Mouse (Mus musculus) CD4-positive, CD25-positive, alpha-beta regulatory T cell, adult 2 months (primary cell): ENCODE measurements around the gene Kcna7.

Source experiments
- DNase-seq: peaks from one replicate; pipeline ENCODE4 v3.0.0-alpha.2; 2012; ENCODE audit warnings: low read depth, low spot score

Gene Kcna7

DNA sequence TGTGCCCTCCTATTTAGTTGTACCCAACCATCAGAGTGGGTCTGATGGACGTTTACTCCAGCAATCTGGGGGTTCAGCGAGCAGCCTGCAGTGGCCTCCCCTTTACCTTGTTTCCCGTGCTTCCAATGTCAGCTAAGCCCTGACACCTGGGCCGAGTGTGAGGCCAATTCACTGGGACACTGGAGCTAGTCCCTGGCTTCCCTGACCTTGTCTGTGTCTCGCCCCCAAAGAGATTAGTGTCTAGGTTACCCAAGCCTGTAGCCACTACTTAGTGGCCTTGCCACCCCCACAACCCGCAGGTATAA, 15.1 kb downstream of the Kcna7 start, which contains the start of gene Lhb:
Gene Lhb, plus strand, starts transcription at position 206 of the 305 bp plus-strand sequence.
- DNase-seq, result no peak

DNA sequence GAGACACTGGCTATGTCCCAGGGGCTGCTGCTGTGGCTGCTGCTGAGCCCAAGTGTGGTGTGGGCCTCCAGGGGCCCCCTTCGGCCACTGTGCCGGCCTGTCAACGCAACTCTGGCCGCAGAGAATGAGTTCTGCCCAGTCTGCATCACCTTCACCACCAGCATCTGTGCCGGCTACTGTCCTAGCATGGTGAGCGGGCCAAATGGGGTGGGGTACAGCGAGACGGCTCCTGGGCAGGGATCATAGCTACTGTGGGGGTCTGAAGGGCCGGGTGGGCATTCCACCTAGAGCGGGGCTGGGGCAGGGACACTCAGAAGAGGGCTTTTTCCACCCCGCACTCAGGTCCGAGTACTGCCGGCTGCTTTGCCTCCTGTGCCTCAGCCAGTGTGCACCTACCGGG, 15.7 kb downstream of the Kcna7 start:
- DNase-seq, result no peak

DNA sequence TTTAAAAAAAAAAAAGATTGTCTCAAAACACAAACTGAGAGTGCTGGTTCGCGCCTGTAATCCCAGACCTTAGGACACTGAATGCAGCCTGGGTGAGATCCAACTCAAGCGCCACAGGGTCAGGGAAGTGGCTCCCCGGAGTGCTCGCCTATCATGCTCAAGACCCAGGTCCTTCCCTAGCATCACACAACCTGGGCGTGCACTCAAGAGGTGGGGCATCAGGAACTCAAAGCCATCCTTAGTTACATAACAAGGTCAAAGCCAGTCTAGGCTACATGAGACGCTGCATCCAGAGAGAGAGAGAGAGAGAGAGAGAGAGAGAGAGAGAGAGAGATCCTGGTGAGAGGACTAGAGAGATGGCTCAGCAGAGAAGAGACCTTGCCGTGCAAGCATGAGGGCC, 21.1 kb downstream of the Kcna7 start:
- no peak for DNase-seq

DNA sequence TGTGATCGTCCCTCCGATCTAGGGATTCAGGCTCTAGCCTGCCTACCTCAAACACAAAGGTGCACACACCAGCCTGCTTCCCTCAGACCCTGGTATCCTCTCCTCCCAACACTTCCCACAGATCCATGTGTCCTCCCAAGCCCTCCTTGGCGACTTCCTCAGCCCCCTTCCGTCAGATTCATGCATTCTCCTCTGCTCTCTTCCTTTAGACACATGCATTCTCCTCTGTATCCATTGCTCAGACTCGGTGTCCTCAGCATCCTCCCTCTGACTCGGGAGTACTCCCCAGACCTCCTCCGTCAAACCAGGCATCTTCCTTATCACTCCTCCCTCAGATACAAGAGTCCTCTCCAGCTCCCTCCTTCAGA, 28.4 kb downstream of the Kcna7 start:
- DNase-seq, result no peak

DNA sequence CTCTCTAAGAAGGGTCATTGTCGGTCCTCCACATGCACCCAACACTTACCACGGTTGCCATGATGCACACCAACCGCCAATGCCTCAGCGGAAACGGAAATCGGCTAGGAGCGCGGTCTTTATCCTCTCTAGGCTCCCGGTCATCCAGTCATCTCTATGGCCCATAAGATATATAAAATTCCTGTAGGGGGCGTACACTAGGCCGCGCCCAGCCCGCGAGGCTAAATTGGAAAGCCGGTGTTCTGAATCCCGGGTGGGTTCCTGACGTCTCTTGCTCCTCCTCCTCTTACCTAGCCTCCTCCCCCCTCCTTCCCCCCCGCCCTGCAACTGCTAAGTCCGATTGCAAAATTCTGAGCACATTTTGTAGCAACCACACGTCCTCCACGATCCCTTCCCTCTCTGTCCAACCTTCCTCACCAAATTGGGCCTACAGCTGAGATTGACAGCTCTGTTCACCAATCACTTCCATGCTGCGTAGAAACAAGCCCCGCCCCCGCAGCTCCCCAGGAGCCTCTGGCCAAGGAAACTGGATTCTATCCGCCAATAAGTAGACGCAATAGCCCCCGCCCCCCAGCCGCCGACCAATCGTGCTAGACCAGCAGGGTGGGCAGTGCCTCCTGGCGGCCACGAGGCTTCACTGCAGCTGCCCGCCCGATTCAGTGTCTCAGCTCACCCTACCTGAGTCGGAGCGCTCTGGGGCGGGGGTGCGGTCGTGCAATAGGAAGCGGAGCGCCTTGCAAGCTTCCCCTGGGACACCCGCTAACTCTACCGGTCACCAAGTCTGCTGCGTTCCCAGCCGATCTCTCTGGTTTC, 29.0 kb downstream of the Kcna7 start, which contains the start of gene Gys1:
Gene Gys1, plus strand, starts transcription at position 642 of the 813 bp plus-strand sequence.
- DNase-seq, result peak; percentile 100

DNA sequence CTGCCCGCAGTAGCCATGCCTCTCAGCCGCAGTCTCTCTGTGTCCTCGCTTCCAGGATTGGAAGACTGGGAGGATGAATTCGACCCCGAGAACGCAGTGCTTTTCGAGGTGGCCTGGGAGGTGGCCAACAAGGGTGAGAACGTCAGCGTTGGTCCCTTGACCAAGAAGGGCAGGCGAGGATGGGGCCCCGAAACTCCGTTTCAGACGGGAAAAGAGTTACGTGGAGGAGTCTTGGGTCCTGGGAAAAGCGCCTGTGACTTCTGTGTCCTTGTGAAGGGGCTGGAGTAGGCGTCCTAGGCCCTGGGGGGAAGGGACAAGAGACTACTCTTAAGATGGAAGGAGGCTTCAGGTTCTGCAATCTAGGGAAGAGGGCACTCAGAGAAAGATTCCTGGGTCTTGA, 29.6 kb downstream of the Kcna7 start:
- no peak for DNase-seq

DNA sequence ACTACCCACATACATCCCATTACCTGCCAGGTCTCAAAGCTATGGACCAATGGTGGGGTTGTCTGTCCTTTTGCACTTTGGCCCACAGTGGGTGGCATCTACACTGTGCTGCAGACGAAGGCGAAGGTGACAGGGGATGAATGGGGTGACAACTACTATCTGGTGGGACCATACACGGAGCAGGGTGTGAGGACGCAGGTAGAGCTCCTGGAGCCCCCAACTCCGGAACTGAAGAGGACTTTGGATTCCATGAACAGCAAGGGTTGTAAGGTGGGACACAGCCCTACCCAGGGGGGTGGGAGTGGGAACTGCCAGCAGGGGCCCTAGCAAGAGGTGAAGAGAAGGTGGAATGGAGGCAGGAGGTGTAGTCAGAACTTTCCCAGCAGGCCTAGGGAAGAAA, 31.0 kb downstream of the Kcna7 start:
- no peak for DNase-seq

DNA sequence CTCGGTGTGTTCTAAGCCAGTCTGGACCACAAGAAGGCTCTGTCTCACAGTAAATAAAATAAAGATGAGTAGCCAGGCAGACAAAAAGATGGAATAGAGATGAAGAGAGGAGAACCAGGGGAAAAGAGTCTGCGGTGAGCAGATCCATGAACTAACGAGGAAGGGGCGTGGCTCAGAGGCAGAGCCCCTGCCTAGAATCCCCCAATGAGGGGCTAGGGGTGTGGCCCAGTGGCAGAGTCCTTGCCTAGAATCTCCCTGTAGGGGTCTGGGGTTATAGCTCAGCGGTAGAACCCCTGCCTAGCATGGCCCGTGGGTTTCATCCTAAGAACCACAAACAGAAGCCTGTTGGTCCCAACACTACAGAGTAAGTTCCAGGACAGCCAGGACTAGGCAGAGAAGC, 31.6 kb downstream of the Kcna7 start:
- no peak for DNase-seq

DNA sequence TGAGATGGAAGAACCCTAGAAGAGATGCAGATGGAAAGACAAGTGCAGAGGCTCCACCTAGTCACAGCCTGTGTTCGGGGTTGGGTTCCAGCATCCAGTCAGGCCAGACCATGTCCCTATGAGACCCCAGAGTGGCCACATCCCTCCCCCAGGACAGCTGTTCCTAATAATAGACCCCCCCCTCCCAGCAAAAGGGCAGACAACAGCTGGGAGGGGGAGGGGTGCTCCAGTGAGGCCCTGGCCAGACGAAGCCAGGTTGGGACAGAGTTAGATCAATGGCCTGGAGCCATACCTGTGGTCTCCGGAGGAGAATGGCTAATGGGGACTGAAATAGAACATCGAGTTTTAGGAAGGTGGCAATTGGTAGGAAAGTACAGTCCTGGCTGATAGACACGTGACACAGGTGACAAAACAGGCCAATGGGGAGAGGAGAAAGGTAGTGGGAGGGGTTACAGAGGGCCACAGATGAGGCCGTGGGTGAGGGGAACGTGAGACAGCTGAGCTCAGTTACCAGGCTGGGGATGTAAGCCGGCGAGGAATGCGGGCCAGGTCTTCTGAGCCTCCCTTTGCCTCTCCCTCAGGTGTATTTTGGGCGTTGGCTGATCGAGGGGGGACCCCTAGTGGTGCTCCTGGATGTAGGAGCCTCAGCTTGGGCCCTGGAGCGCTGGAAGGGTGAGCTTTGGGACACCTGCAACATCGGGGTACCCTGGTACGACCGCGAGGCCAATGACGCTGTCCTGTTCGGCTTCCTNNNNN, 32.2 kb downstream of the Kcna7 start, which contains the start of gene Ruvbl2:
Gene Ruvbl2, minus strand, starts transcription at position 576 of the 756 bp plus-strand sequence.
- no peak for DNase-seq

DNA sequence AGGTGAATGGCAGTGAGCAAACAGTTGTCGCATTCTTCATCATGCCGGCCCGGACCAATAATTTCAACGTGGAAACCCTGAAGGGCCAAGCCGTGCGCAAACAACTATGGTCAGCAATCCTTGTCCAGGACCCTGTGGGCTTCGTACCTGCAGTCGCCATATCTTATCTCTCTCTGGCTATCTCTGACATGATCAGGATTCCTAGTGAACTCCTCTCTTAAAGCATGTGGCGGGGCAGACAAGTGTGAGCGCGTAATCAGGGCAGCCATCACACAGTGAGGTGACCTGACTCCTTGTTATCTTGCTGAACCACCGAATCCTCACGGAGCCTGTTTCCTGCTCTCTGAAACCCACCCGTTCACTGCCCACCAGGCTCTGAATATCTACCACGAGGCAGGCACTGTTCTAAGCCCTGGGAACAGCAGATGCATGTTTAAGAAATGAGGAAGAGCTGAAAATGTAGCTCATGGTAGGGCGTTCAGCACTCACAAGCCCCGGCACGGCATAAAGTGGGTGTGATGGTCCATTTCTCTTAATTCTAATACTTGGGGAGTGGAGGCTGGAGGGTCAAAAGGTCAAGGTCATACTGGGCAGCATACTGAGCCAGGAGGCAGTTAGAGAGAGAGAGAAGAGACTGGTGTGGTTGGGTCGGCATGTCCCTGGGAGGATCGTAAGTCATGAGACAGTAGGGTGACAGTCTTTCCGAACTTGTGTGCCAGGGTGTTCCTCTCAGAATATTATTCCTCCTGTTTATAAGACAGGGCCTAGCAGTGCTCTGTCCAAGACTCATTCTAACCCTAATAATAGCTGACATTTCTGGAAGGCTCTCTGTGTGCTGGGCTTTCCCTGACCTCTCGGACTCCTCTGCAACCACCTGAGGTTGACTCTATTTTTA, 38.3 kb downstream of the Kcna7 start:
- DNase-seq, result no peak

DNA sequence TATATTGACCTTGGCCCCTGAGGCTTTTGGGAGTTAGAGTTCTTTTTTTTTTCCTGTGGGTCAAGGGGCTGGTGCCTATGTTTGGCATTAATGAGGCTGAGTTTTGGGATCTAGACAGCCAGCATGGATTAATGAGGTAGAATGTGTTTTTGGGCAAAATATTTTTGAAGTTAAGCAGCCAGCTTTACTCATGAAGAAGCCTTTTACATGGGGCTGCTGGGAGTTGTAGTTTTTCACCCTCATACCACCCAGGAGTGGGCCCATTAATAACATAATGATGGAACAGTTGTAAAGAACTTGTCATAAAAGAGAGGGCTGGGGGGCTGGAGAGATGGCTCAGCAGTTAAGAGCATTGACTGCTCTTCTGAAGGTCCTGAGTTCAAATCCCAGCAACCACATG, 41.1 kb downstream of the Kcna7 start:
- no peak for DNase-seq

DNA sequence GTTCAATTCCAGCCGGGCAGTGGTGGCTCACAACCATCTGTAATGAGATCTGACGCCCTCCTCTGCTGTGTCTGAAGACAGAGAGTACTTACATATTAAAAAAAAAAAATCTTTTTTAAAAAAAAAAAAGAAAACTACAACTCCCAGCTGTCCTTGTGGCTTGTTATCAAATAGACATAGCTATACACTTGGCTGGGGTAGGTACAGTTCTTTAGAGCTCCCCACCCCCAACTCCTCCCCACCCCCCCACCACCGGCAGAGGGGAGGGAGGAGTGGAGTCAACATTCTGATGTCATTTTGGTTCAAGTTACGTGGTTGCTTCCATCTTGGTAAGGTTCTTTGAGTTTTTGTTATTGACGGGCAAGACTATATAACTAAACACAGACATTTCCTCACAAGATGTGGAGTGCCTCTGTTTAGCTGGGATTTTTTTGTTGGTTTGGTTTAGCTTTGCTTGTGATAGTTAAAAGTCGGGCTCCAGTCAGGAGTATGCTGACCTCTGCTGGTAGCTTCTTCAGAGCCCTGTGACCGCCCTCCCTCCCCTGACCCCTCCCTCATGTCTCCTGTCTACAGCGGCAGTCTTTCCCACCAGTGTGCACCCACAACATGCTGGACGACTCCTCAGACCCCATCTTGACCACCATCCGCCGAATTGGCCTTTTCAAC, 42.0 kb downstream of the Kcna7 start:
- DNase-seq, result peak; percentile 72

DNA sequence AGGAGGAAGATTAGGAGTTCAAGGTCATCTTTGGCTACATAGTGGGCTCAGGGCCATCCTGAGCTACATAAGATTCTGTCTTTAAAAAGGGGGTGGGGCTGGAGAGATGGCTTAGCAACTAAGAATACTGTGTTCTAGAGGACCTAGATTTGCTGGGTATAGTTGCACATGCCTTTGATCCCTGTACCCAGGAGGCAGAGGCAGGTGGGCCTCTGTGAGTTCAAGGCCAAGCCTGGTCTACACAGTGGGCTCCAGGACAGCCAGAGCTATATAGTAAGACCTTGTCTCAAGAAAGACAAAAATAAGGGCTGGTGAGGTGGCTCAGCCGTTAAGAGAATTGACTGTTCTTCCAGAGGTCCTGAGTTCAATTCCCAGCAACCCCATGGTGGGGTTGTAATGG, 44.5 kb downstream of the Kcna7 start:
- no peak for DNase-seq

DNA sequence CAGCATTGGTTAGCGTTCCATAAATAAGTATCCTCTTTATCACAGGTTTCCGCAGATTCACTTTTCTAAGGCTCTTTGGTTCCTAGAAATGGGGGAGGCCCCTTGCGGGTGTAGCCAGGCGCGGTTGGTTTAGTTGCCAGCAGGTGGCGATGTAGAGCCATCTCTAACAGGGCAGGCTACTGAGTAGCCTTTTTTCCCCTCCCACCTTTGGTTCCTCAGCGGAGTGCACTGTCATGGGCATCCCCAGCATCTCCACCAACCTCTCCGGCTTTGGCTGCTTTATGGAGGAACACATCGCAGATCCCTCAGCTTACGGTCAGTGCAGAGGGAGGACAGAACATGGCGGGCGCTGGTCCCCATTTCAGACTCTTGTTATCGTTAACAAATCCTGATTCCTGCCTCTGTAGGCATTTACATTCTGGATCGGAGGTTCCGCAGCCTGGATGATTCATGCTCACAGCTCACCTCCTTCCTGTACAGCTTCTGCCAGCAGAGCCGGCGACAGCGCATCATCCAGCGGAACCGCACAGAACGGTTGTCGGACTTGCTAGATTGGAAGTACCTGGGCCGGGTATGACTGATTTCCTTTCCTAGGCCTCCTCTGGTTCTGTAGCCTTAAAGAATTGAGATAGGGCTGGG, 46.0 kb downstream of the Kcna7 start:
- DNase-seq, result peak; percentile 93

DNA sequence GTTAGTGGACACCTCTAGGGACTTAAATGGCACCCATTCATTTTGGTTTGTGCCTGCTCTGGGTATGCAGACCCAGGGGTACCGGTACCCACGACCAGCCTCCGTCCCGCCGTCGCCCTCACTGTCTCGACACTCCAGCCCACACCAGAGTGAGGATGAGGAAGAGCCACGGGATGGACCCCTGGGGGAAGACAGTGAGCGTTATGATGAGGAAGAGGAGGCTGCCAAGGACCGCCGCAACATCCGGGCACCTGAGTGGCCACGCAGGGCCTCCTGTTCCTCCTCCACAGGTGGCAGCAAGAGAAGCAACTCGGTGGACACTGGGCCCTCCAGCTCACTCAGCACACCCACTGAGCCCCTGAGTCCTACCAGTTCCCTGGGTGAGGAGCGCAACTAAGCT, 49.5 kb downstream of the Kcna7 start:
- DNase-seq, result no peak

DNA sequence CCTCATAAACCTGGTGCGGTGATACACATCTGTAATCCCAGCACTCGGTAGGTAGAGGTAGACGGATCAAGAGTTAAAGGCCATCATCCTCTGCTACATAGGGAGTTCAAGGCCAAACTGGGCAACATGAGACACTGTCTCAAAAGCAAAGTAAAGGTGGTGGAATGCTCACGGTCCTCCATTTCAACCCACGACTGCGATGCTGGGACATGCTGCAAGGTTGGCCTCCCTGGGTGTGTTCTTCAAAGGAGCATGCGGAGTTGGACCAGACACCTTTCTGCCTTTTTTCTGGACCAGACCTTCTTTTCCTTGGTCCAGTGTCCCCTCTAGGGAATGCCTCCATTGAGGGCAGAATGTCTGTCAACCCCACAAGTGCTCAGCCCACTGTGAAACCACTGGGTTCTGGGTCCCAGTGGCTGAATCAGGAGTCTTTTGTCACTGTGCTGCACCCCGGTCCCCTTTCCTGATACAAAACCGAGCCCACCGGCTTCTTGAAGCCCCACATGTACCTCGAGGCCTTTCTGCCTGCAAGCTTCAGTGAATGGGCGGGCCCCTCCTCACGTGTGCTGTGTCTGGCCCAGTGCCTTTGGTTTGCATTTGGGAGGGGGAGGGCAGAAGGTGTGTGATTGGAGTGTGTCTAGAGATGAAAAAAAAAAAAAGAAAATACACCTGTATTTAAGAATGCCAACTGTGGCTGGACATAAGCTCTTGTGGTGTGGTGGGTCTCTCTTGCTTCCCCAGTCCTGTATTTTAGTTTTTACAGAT, 50.7 kb downstream of the Kcna7 start:
- no peak for DNase-seq

DNA sequence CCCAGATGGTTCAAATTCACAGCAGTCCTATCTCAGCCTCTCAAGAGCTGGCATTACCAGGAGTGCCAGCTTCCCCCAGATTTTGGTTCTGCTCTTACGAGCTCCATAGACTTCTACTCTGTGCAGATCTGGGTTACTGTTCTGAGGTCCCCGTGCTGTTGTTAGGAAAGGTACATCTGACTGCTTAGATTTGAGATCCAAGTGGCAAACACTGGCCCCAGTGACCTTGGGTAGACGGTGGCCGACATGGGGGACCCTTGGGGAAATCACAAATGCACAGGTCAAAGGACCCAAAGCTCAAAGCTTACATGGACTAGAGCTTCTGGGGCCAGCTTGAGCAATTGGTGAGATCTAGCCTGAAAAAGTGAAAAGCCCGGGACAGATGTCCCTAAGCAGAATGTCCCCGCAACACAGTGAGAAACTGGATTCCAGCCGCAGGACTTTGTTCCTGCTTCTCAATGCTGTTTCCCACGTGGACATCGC, 51.3 kb downstream of the Kcna7 start:
- no peak for DNase-seq

DNA sequence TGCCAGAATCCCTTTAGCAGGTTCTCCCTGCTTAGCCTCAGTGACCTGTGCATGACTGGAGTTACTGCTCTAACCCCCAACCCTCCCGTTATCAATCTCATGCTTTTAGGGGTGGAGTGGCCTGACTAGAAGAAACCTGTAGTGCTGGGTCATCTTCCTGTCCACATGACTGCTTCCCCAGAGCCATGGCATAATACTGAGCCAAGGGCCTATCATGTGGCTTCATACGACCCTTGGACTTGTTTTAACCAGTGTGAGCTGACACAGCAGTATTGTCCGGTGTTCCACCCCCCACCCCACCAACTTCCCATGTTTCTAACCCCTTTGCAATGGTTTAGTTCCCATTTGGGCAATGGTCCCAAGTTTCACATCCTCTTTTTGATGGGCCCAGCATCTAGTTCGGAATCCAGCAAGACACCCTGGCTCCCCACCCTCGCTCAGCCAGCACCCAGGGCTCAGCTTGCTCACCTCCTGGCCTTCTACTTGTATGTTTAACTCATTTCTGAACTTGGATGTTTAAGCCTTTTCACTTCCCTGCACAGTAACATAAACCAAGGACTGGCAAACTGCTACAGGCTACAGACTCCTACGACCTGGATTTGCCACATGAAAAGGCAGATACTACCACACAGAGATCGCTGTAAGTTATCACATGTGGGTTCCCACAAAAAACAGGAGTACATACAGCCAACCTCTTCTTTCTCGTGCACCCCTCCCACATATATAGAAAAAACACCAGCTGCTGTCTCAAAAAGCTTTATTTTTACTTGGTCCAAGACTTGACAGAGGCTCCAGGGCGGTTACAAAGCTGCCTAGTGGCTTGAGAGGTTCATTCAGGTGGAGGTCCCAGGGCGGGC, 52.0 kb downstream of the Kcna7 start:
- DNase-seq, result peak; percentile 34
